Mouse (Mus musculus): Measurements from ENCODE around the gene 9530068E07Rik. TPM values are rescaled to one million over a fixed set of nuclear protein-coding genes. Genes with fewer than 3 reads are reported as not detected.

Gene 9530068E07Rik
- 133 and 174 TPM in 2 replicates for polyA plus RNA-seq (2012; rRNA removed)

DNA sequence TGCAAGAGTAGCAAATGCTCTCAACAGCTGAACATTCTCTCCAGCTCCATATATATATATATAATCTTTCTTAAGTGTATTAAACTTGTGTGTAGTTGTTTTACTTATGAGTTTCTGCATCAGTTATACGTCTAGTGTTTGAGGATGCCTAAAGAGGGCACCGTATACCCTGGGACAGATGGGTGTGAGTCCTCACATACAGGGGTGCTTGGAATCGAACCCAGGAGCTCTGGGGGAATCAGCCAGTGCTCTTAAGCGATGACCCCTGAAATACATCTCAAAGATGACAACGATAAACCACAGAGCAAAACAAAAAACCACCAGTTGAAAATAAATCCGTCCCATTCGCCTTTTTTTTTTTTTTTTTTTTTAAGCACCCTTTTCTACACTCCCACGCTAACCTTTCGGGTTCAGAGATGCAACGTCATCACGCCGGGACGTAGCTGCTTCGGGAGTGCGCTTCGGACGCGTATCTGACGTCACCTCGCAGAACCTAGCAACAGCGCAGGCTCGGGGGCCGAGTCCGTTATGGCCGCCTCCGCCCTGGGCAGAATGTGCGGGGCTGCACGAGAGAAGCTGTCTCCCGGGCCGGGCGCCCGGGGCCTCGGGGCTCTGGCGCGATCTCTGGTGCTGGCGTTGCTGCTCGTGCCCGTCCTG, at the start of gene 9530068E07Rik:
Gene 9530068E07Rik (plus strand): TSS at position 489 of the 657 bp plus-strand sequence.

DNA sequence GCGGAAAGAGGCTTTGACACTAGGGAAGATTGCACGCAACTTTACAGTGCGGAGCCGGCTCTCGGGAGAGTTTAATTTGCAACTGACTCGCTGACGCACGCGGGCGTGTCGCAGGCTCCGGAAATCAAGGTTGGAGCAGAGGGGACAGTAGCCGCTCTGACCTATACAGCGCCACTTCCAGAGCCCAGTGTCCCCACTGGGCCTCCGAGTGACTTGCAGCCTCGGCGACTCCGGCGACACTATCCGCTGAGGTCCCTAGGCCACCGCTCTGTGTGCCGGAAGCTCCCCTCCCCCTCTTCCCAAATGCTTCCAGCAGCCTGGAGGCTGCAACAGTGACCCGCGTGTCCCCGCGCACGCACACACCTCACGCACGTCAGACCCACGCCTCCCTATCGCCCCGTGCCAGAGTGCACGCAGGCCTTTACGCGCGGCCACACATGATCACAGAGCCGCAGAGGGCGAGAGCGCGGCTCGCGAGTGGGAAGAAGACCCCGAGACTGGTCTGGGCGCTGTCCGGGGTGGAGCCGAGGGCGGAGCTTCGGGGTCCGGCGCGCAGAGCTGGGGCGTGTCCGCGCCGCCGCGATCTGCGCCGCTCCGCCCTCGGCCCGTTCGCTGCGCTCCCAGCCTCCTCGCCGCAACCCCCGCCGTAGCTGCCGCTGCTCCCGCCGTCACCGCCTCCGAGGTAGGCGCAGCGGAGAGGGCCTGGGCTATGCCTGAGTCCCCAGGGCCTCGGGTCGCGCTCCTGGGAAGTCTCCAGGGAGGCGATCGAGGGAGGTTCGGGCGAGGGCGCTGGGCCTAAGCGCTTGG, 35.6 kb upstream of the 9530068E07Rik start, which contains the start of gene Vdac1:
Gene Vdac1 (plus strand): TSS at position 390 of the 807 bp plus-strand sequence.

Other genes with a start within 250 kb of the 9530068E07Rik start
- not detected in 2 replicates for gene Olfr1371, start 182.4 kb upstream of the 9530068E07Rik start, polyA plus RNA-seq (2012; rRNA removed)
- 8.0 and 9.7 TPM in 2 replicates for gene Skp1a, start 164.4 kb upstream of the 9530068E07Rik start, polyA plus RNA-seq (2012; rRNA removed)
- 7.2 and 8.3 TPM in 2 replicates for gene Tcf7, start 113.4 kb upstream of the 9530068E07Rik start, polyA plus RNA-seq (2012; rRNA removed)
- 72.5 and 75.6 TPM in 2 replicates for gene Vdac1, start 35.6 kb upstream of the 9530068E07Rik start, polyA plus RNA-seq (2012; rRNA removed)

All from colon, adult 2 months (tissue).